Mouse (Mus musculus) thymus, adult 2 months (tissue): ENCODE data around the gene Nt5c3b.

Experiments used
- CTCF ChIP-seq: fragments of 200-500 bp; IDR thresholded peaks from 2 replicates; pipeline ENCODE4 v1.5.1; 2012; ENCODE audit warnings: mild to moderate bottlenecking, control low read depth, low read length, moderate library complexity, borderline replicate concordance; ENCODE audit not compliant: control insufficient read depth, poor library complexity, insufficient read depth; ENCODE audit errors: extremely low read depth
- POLR2A ChIP-seq: fragments of 200-500 bp; IDR thresholded peaks from 2 replicates; pipeline ENCODE4 v1.6.1; 2012; ENCODE audit warnings: mild to moderate bottlenecking, low read length, control low read depth, moderate library complexity; ENCODE audit not compliant: control insufficient read depth, poor library complexity, insufficient read depth; ENCODE audit errors: extremely low read depth

GRCm38 (mm10) chr11:100400842-100401241 lies 40.8 kb downstream of the Nt5c3b start:
- no peak for TF ChIP-seq CTCF
- no peak for TF ChIP-seq POLR2A
